29 mouse cellular contexts compared by ENCODE assay signal in genomic region chr3:88645937-88646336, GRCm38 (mm10). TPM values are rescaled to one million over a fixed set of nuclear protein-coding genes. Genes with fewer than 3 reads are reported as not detected.
A peak's percentile ranks its signal among the peaks of the same experiment; 100 is the strongest.
DNase-seq lines count a peak whose midpoint lies in the region; ATAC-seq and TF ChIP-seq lines count a peak whose summit lies in the region.
"Had no signal": no experiment of that assay in that cellular context is flagged by ENCODE, and none has a peak within 500 bp of the region (broad histone marks: within the 10 kb centered on the region; RNA-seq: fewer than 3 reads in every experiment).

No protein-coding gene starts in this region.

- no peaks in the 10 kb centered on the region for H3K27me3 ChIP-seq in heart, embryonic 10.5 days (ENCODE audit: insufficient read depth, poor library complexity, severe bottlenecking)
- H3K27me3 ChIP-seq in CH12.LX (replicated peaks) (no peaks in the 10 kb centered on the region), E14TG2a.4 (ENCODE audit: insufficient read depth, low read length) (no peaks in the 10 kb centered on the region)
- H3K27me3 ChIP-seq in forebrain, embryonic 15.5 days: no peaks in the 10 kb centered on the region
- H3K27me3 ChIP-seq: embryonic facial prominence, embryonic 13.5 days; embryonic facial prominence, embryonic 15.5 days; forebrain, embryonic 12.5 days had no signal

- H3K4me1 ChIP-seq in heart, embryonic 10.5 days: no peaks in the 10 kb centered on the region
- H3K4me1 ChIP-seq in CH12.LX (ENCODE audit: control insufficient read depth in 1 of 2, insufficient read depth in 2 of 2) (peaks cover 25 to 60% of the 10 kb centered on the region in 2 experiments), E14TG2a.4 (replicated peaks; ENCODE audit: low read depth, low read length) (peaks cover 98% of the 10 kb centered on the region), ES-E14 (ENCODE audit: control insufficient read depth in 2 of 2, insufficient read depth in 2 of 2, low read length in 2 of 2, poor library complexity in 1 of 2) (peaks cover 6 to 25% of the 10 kb centered on the region in 2 experiments; a peak in 3 of 4 replicates)
- no peaks in the 10 kb centered on the region for H3K4me1 ChIP-seq in forebrain, embryonic 15.5 days
- H3K4me1 ChIP-seq: embryonic facial prominence, embryonic 13.5 days; forebrain, embryonic 12.5 days had no signal

- H3K27ac ChIP-seq in heart, embryonic 10.5 days: no peak overlapping the region
- peak overlapping the region; percentile 30; the same call in 1 of the 2 replicates for H3K27ac ChIP-seq in CH12.LX (ENCODE audit: insufficient read depth, low read depth)
- peak overlapping the region; percentile 51; the same call in 1 of the 2 replicates for H3K27ac ChIP-seq in ES-E14 (ENCODE audit: insufficient read depth, low read depth, low read length, poor library complexity, severe bottlenecking)
- no peak overlapping the region for H3K27ac ChIP-seq in forebrain, embryonic 15.5 days (replicated peaks)
- H3K27ac ChIP-seq: embryonic facial prominence, embryonic 13.5 days; embryonic facial prominence, embryonic 15.5 days; forebrain, embryonic 10.5 days; forebrain, embryonic 12.5 days had no signal

- TF ChIP-seq EP300 in CH12.LX (IDR thresholded peaks at IDR 0.05; ENCODE audit: low read length): no peak

- intact Hi-C loops in heart, postnatal 25 days (cut with DNase I): no loop called here

- dilution Hi-C loops in CH12.LX (cut with MboI; ENCODE audit: extremely low pct_ligation_motif_present, extremely low pct_unique_long_range_greater_than_20kb, low sequenced_read_pairs): no loop called here

- no peak for TF ChIP-seq POLR2A in CH12.LX (IDR thresholded peaks at IDR 0.05; ENCODE audit: low read depth, low read length)

- TF ChIP-seq CTCF in CH12.LX (conservative IDR thresholded peaks at IDR 0.05 in 1 of 2, IDR thresholded peaks at IDR 0.05 in 1 of 2; ENCODE audit: low read depth in 2 of 2, low read length in 2 of 2) (no peak), E14TG2a.4 (conservative IDR thresholded peaks at IDR 0.05; ENCODE audit: low read length) (no peak)

- no peaks in the 10 kb centered on the region for H3K9me3 ChIP-seq in heart, embryonic 10.5 days
- H3K9me3 ChIP-seq in CH12.LX (replicated peaks; ENCODE audit: low read length): no peaks in the 10 kb centered on the region
- no peaks in the 10 kb centered on the region for H3K9me3 ChIP-seq in E14TG2a.4 (ENCODE audit: low read length)
- no peaks in the 10 kb centered on the region for H3K9me3 ChIP-seq in ES-E14 (ENCODE audit: control insufficient read depth, insufficient read depth, low read depth, low read length)
- no peaks in the 10 kb centered on the region for H3K9me3 ChIP-seq in forebrain, embryonic 15.5 days
- H3K9me3 ChIP-seq: embryonic facial prominence, embryonic 13.5 days; embryonic facial prominence, embryonic 15.5 days; forebrain, embryonic 10.5 days; forebrain, embryonic 12.5 days had no signal

- TF ChIP-seq RAD21 in CH12.LX (IDR thresholded peaks at IDR 0.05; ENCODE audit: low read depth, low read length): no peak

- no peaks in the 10 kb centered on the region for H3K79me2 ChIP-seq in CH12.LX (replicated peaks; ENCODE audit: control insufficient read depth, extremely low read depth, insufficient read depth, poor library complexity, severe bottlenecking)

- no peak overlapping the region for H3K4me2 ChIP-seq in CH12.LX (ENCODE audit: insufficient read depth, low read depth, poor library complexity, severe bottlenecking)
- no peak overlapping the region for H3K4me2 ChIP-seq in forebrain, embryonic 15.5 days (replicated peaks)
- H3K4me2 ChIP-seq: embryonic facial prominence, embryonic 13.5 days; embryonic facial prominence, embryonic 15.5 days; forebrain, embryonic 12.5 days had no signal

- H3K9ac ChIP-seq in CH12.LX (ENCODE audit: insufficient read depth, low read depth) (no peak overlapping the region), ES-E14 (ENCODE audit: insufficient read depth, low read depth, low read length, poor library complexity, severe bottlenecking) (no peak overlapping the region)
- H3K9ac ChIP-seq in forebrain, embryonic 15.5 days (replicated peaks): no peak overlapping the region
- H3K9ac ChIP-seq: embryonic facial prominence, embryonic 13.5 days; embryonic facial prominence, embryonic 15.5 days; forebrain, embryonic 12.5 days; forebrain, postnatal 0 days had no signal

- WGBS in heart, embryonic 10.5 days: 90% methylated on average over 12 of the region's 12 CpGs
- WGBS in forebrain, embryonic 15.5 days: 98% methylated on average over 12 of the region's 12 CpGs

- in situ Hi-C loops in CH12.LX (cut with MboI; ENCODE audit: low pct_ligation_motif_present, low pct_unique_long_range_greater_than_20kb, low sequenced_read_pairs): no loop called here
- in situ Hi-C loops in ES-E14 (cut with MboI; ENCODE audit: low sequenced_read_pairs in 2 of 2, unreplicated experiment in 2 of 2): no loop called here

- DNase-seq in heart, embryonic 10.5 days (ENCODE audit: low spot score): peak; percentile 72
- DNase-seq in heart, postnatal 25 days (ENCODE audit: low spot score): no peak
- DNase-seq in CH12.LX (ENCODE audit: extremely low read depth): no peak
- DNase-seq in ES-E14 (ENCODE audit: low read depth, low spot score): no peak
- DNase-seq in spleen, postnatal 14 days (ENCODE audit: low spot score in 2 of 2): no peak
- DNase-seq in spleen, adult 18-20 months: no peak
- DNase-seq: adrenal gland, adult 2 months; adrenal gland, postnatal 10 days; adrenal gland, postnatal 25 days; cerebellum, adult 11 months; cerebellum, adult 18-20 months; cerebellum, adult 8-10 months; cerebellum, adult 9-11 months; cerebellum, postnatal 14 days; cerebellum, postnatal 36 days; embryo, embryonic 11 days; forebrain, postnatal 0 days had no signal

- peaks cover 83% of the 10 kb centered on the region for H3K36me3 ChIP-seq in heart, embryonic 10.5 days
- H3K36me3 ChIP-seq in CH12.LX (replicated peaks in 1 of 2; ENCODE audit: control insufficient read depth in 1 of 2, insufficient read depth in 1 of 2, low read length in 1 of 2) (peaks cover 47 to 60% of the 10 kb centered on the region in 2 experiments), E14TG2a.4 (ENCODE audit: insufficient read depth, low read length) (peaks cover 78% of the 10 kb centered on the region), ES-E14 (ENCODE audit: control insufficient read depth, insufficient read depth, low read length, poor library complexity, severe bottlenecking) (peaks cover 42% of the 10 kb centered on the region)
- H3K36me3 ChIP-seq in forebrain, embryonic 15.5 days: peaks cover 73% of the 10 kb centered on the region

- no peak overlapping the region for H3K4me3 ChIP-seq in heart, embryonic 10.5 days
- H3K4me3 ChIP-seq in CH12.LX (replicated peaks in 1 of 3; ENCODE audit: low read depth in 2 of 3, low read length in 2 of 3, poor library complexity in 1 of 3) (no peak overlapping the region), E14TG2a.4 (replicated peaks; ENCODE audit: low read length) (peak overlapping the region; percentile 39), ES-E14 (ENCODE audit: insufficient read depth in 1 of 2, low read depth in 1 of 2, low read length in 2 of 2, poor library complexity in 1 of 2, severe bottlenecking in 1 of 2) (no peak overlapping the region)
- H3K4me3 ChIP-seq in forebrain, embryonic 15.5 days: no peak overlapping the region
- H3K4me3 ChIP-seq: embryonic facial prominence, embryonic 13.5 days; embryonic facial prominence, embryonic 15.5 days; erythroblast, embryonic 14.5 days; forebrain, embryonic 10.5 days; forebrain, embryonic 12.5 days had no signal

- no peak for ATAC-seq in forebrain, embryonic 15.5 days (replicated peaks)
- ATAC-seq: forebrain, embryonic 14.5 days; forebrain, postnatal 0 days had no signal

TF ChIP-seq in CH12.LX, 34 proteins besides CTCF, POLR2A, EP300 and RAD21 (continues in another document):
- TF ChIP-seq MXI1 (IDR thresholded peaks at IDR 0.05; ENCODE audit: low read depth, low read length) (no peak), POLR2AphosphoS2 (IDR thresholded peaks at IDR 0.05; ENCODE audit: low read depth, low read length) (no peak), ZNF384 (IDR thresholded peaks at IDR 0.05; ENCODE audit: low read depth, low read length) (no peak), UBTF (IDR thresholded peaks at IDR 0.05; ENCODE audit: low read depth, low read length) (no peak), USF1 (IDR thresholded peaks at IDR 0.05; ENCODE audit: low read depth, low read length) (no peak), CHD2 (IDR thresholded peaks at IDR 0.05; ENCODE audit: low read length) (no peak)

TF ChIP-seq in ES-E14, 5 proteins besides CTCF, POLR2A, EP300 and RAD21:
- TF ChIP-seq CHD2 (IDR thresholded peaks at IDR 0.05; ENCODE audit: low read depth, low read length) (no peak), ZNF384 (IDR thresholded peaks at IDR 0.05; ENCODE audit: low read depth, low read length) (no peak)

RNA-seq across cellular contexts. Expression of gene Rxfp4, which starts 7.0 kb away (rescaled TPM):
- not detected in 2 replicates for polyA plus RNA-seq in heart, embryonic 10.5 days (2016; fragmentation: Nextera tagmentation; extraction: Ambion mirVana)
- total RNA-seq in heart, postnatal 25 days (2021): not detected
- total RNA-seq in CH12.LX (2012; rRNA removed) (0.08 TPM in 1 of 2 replicates, not detected in the other), CH12.LX (2014; rRNA removed) (not detected in 2 replicates), ES-E14 (2012; rRNA removed) (not detected in 2 replicates)
- polyA plus RNA-seq in CH12.LX (2012; ENCODE audit: insufficient read length, low read depth): not detected in 2 replicates
- polyA plus RNA-seq in forebrain, embryonic 15.5 days (2015; fragmentation: Nextera tagmentation; extraction: Ambion mirVana): not detected in 2 replicates
- total RNA-seq: adrenal gland, adult 2 months; adrenal gland, postnatal 10 days; adrenal gland, postnatal 25 days; adrenal gland, postnatal 4 days; common myeloid progenitor, adult 5-6 weeks; forebrain, postnatal 0 days had no signal
- polyA plus RNA-seq: adrenal gland, adult 2 months; brain, embryonic 14.5 days; embryonic facial prominence, embryonic 11.5 days; embryonic facial prominence, embryonic 13.5 days; embryonic facial prominence, embryonic 15.5 days; erythroblast, embryonic 14.5 days; forebrain, embryonic 10.5 days; forebrain, embryonic 12.5 days; forebrain, embryonic 14.5 days; forebrain, postnatal 0 days had no signal

RNA-seq across cellular contexts. Expression of gene Khdc4, which starts 39.7 kb away (rescaled TPM):
- 73.3 and 87.3 TPM in 2 replicates for polyA plus RNA-seq in heart, embryonic 10.5 days (2016; fragmentation: Nextera tagmentation; extraction: Ambion mirVana)
- total RNA-seq in heart, postnatal 25 days (2021): 10 to 100 TPM; 27.1 to 28.8 TPM
- 35.2 and 40.2 TPM in 2 replicates for total RNA-seq in CH12.LX (2012; rRNA removed)
- 56.6 and 58.6 TPM in 2 replicates for total RNA-seq in CH12.LX (2014; rRNA removed)
- 53.6 TPM in 2 replicates for polyA plus RNA-seq in CH12.LX (2012; ENCODE audit: insufficient read length, low read depth)
- total RNA-seq in ES-E14 (2012; rRNA removed): 85.5 and 112 TPM in 2 replicates
- polyA plus RNA-seq in forebrain, embryonic 15.5 days (2015; fragmentation: Nextera tagmentation; extraction: Ambion mirVana): 102 and 104 TPM in 2 replicates

RNA-seq across cellular contexts. Expression of gene Arhgef2, which starts 40.2 kb away (rescaled TPM):
- 82.5 and 108 TPM in 2 replicates for polyA plus RNA-seq in heart, embryonic 10.5 days (2016; fragmentation: Nextera tagmentation; extraction: Ambion mirVana)
- 10 to 100 TPM; 42.6 to 51.8 TPM for total RNA-seq in heart, postnatal 25 days (2021)
- 40.0 and 43.9 TPM in 2 replicates for total RNA-seq in CH12.LX (2012; rRNA removed)
- 15.0 and 18.5 TPM in 2 replicates for total RNA-seq in CH12.LX (2014; rRNA removed)
- polyA plus RNA-seq in CH12.LX (2012; ENCODE audit: insufficient read length, low read depth): 31.4 and 43.1 TPM in 2 replicates
- 50.8 and 80.0 TPM in 2 replicates for total RNA-seq in ES-E14 (2012; rRNA removed)
- polyA plus RNA-seq in forebrain, embryonic 15.5 days (2015; fragmentation: Nextera tagmentation; extraction: Ambion mirVana): 192 and 193 TPM in 2 replicates

Comparison
In these comparisons a context has a peak if more than half of its experiments do, and no peak if none do; other contexts are left out.
1. H3K27ac ChIP-seq: peak in CH12.LX (single experiment) and ES-E14 (single experiment); none in heart, embryonic 10.5 days (single experiment) and forebrain, embryonic 15.5 days (single experiment).